Mouse (Mus musculus) subcutaneous adipose tissue, adult 2 months (tissue): Measurements from ENCODE around the gene Pecam1. TPM values are rescaled to one million over a fixed set of nuclear protein-coding genes. Genes with fewer than 3 reads are reported as not detected.

Experiments used
- polyA plus RNA-seq: library from polyadenylated mRNA; depleted of rRNA; stranded (reverse); fragments of >200 nt; gene quantifications from 2 replicates; pipeline ENCODE4 v1.2.3, GENCODE M21; 2012; ENCODE audit warnings: low replicate concordance; rRNA removed

The Pecam1 gene
- 93.5 and 182 TPM in 2 replicates for polyA plus RNA-seq

DNA sequence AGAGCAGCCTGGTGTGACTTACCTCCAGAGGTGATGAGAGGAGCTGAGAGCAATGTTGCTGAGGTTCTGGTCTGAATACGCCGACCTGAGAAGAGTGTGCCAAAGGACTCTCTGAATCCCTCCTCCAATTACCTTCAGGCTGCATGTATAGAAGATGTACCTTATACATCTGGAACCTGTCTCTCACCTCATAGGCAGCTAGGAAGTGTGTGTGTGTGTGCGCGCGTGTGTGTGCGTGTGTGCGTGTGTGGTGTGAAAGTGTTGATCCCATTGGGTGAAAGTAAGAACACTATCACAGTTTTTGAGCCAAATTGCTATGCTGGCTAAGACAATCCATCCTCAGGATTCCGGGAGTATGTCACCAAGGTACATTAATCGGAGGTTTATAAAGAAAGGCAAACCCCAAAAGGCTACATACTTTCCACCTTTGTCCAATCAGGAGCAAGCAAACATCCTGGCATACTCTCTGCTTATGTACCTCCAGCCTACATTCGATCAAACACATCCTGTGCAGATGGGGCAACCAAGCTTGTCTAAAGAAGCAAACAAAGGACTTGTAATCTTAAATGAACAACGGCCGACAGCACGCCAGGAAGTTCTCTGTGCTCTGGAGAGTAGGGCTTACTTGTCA lies at the start of gene Pecam1:
Pecam1 (minus strand) TSS at position 508 of the 631 bp plus-strand sequence.

DNA sequence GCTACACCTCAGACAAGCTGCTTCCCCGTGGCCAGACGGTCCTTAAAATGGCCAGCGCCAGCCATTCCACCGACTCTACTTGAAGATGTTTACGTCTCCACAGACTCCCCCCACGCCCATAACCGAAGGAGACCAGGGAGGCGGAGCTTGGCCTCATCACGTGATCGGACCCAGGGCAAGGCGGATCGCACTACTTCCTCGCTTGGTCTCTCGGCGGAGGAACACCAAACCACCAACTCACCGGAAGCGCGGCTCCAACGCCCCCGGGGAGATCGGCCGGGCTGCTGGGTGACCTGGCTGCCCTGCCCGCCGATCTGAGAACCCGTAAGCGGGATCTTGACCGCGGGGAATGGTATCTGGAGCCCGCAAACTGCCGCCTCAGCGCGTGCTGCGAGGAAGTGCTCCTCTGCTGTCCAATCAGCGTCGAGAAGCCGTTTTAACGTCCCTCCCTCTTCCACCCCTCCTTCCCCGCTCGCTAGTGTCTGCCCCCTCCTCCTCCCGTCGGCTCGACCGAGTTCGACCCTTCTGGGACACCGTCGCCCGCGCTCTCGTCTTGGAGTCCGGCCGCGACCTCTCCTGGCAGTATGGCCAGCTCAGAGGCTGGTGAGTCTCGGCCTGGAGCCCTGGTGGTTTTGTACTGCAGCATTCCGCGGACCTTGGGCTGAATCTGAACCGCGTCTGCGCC lies 38.5 kb upstream of the Pecam1 start, which contains the start of the genes Ddx5 and Cep95:
Ddx5 (minus strand) TSS at position 411 of the 685 bp plus-strand sequence.
Cep95 (plus strand) TSS at position 478 of the 685 bp plus-strand sequence.

DNA sequence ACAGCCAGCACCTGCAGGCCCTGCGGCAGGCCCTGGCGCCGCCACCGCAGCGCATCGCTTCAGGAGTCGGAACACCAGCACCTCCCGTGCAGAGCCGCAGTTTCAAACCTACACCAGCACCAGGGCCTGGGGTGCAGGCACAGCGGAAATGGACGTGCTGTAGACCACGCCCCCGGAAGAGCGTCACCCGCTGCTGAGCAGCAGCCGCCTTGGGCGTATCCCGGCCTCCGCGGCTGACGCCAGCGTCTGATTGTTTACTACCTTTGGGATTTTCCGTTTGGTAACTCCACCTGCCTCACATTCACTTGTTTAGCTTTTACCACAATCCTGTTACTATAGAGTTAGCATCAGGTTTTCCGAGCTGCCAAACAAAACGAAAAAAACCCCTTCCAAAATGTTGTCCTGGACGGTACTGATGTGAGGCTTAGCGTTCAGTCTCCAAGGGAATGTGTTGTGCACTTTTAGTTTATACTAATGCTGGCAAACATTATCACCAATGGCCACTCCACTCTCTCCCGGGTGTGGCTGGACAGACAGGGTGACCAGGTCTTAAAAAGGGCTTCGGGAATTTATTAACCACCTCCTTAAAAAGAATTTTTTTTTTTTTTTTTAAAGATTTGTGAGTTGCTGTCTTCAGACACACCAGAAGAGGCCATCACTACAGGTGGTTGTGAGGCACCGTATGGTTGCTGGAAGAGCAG lies 29.1 kb upstream of the Pecam1 start, which contains the start of gene Polg2:
Polg2 (minus strand) TSS at position 150 of the 701 bp plus-strand sequence.

DNA sequence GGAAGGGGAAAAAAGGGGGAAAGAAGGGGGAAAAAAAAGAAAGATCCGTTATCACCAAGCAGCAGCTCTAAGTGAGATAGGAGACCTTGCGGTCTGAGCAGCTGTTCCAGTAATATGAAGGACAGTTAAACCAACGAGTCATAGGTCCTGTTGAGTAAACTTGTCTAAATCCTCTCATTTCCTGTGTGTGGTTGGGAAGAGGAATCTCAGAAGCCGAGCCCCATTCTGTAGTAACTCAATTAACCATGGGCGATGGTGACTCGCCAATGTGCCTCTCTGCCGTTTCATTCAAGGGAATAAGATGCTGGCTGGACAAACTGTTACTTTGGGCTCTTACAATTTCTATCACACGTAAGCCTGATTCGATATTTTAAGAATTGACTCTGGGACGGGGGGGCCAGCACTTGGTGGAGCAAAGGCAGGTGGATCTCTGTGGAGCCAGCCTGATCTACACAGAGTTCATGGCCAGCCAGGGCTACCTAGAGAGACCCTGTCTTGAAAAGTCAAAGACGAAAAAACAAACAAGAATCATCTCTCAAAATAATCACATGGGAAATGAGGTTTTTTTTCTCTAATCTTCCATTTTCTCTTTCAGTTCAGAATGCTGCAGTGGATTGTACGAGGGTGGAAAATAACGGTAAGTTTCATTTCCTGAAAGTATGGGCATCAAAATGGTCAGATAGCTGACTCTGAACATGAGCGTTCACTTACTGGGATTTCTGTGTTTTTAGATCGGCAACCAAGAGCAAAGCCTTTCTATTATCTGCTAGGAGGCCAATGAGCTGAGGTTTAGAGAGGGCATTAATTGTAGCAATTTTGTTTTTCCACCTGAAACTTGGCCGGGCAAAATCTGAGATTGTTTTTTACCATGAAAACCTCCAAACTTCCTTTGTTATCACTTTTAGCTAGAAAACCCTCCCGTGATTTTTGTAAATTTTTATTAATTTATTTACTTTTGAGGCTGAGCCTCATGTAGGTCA lies 901 bp upstream of the Pecam1 start, which contains the start of gene Milr1:
Milr1 (plus strand) TSS at position 188 of the 980 bp plus-strand sequence.

DNA sequence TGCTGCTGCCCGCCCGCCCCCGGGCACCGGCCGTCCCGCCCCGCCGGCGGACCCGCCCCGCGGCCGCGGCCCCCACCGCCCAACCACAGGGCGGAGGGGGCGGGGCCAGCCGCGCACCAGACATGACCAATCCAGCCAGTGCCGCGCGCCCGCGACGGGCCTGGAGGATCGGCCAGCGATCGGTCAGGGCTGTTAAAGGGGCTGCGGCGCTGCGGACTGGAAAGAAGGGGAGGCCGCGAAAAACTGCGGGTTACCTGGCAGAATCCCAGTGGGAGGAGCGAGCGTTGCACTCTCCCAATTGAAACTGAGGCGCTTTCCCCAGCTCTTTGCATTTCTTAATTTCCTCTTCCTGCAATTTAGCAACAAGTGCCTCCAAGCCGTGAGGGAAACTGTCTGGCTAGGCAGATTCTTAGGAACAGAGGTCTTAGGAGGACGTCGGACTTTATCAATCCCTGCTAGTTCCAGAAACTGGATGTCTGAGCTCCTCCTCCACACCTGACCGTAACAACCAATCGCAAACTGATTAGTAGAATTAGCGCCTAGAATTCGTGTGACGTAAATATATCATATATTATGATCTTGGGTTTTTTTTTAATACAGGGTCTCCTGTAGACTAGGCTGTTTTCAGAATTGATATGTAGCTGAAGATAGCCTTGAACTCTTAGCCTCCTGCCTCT lies 137.3 kb downstream of the Pecam1 start, which contains the start of gene Tex2:
Tex2 (minus strand) TSS at position 463 of the 677 bp plus-strand sequence.

Other genes with a start within 250 kb of the Pecam1 start
- 29.5 and 31.1 TPM in 2 replicates for gene Tex2, start 137.2 kb downstream of the Pecam1 start, polyA plus RNA-seq
- gene Milr1, start 598 bp upstream of the Pecam1 start, polyA plus RNA-seq, result 0.95 and 1.7 TPM in 2 replicates
- gene Polg2, start 28.9 kb upstream of the Pecam1 start, polyA plus RNA-seq, result 5.1 and 8.1 TPM in 2 replicates
- 280 and 376 TPM in 2 replicates for gene Ddx5, start 38.6 kb upstream of the Pecam1 start, polyA plus RNA-seq
- 3.7 and 5.3 TPM in 2 replicates for gene Cep95, start 38.6 kb upstream of the Pecam1 start, polyA plus RNA-seq
- 10.5 and 15.5 TPM in 2 replicates for gene Smurf2, start 170.1 kb upstream of the Pecam1 start, polyA plus RNA-seq
- 3.7 and 32.5 TPM in 2 replicates for gene Kpna2, start 248.9 kb upstream of the Pecam1 start, polyA plus RNA-seq